Mouse (Mus musculus) kidney, adult 18-20 months (tissue): Measurements from ENCODE around the gene Pafah2.

Experiments used
- DNase-seq: peaks from one replicate; pipeline ENCODE4 v3.0.0; 2021

The Pafah2 gene

DNA sequence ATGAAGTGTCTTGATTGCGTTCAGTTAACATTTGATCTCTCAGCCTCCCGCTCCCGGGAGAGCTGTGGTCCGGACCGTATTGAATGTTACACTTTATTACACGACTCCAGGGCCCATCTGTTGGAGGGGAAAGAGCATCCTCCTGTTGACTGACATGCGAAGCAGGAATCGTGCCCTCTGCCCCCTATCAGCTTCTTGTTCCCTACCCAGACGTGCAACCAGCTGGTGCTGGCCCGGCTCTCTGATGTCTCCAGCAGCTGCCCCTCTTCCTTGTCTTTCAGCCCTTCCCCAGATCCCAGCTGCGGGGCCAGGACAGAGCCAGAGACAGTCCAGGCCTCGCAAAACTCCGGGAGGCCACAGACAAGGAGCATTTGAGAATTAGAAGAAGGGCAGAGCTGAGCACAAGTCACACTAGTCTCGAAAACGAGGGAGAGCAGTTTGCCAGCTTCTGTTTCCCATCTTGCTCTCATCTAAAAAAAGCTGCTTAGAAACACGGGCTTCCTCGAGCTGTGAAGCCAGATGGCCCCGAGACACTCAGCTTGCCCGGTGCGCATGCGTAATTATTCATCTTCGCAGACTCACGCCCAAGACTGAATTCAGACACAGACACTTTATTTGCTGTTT is 34.4 kb downstream of the Pafah2 start:
- no peak for DNase-seq

DNA sequence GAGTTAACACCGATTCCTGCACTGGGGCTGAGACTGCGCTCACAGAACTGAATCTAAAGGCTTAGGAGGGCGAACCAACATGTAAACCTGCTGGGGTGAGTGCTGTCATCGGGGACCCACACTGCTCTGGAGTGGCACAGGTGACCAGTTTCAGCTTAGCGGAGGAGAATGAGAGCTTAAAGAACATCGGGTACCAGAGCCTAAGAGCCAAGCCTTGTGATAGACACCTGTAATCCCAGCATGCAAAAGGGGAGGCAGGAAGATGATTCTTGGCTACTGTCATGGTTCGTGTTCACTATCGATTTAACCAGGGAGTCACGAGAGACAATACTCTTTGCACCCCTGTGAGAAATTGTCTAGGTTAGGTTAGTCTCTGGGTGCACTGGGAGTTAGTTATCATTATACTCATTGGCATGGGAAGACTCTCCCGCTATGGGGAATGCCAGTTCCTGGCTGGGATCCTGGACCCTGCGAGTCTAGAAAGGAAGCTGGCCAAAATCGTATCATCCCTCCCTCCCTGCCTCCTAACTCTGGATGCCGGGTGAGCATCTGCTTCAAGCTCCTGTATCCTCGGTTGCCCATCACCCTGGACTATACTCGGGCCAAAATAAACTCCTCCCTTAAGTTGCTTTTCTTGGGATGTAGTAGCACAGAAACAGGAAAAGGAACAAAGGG is 36.7 kb downstream of the Pafah2 start:
- DNase-seq, result no peak

DNA sequence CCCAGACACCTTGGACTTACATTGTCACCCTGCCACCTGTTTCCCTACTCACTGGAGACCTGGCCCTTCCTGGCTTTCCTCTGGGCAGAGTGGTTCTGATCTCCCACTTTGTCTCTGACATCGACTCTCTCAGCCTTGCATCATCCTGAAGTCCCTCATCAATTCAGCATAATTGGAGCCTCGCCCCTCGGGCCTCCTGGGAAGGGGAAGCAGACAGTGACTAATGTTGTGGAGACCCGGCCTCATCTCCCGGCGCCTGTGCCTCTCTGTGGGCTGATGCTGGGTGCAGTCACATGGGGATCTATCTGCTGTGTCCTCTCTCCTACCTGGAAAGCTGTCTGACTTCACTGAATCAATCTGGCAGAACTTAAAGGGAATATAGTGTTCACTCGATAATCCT is 40.1 kb downstream of the Pafah2 start:
- no peak for DNase-seq

DNA sequence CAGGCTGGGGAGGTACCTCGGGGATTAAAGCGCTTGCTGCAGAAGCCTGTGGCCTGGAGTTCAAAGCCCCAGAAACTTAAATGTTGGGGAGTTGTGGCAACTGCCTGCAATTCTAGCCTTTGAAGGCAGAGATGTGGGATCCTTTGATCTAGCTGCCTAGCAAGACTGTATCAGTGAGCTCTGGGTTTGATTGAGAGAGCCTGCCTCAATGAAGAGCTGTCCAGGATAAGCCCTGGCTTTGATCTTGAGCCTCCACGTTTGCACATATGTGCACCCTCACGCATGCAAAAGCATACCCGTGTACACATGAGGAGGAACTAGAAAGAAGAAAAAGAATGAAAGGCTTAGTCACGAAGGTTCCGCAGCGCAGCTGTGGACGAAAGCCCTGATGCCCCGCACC is 40.5 kb downstream of the Pafah2 start:
- DNase-seq, result no peak

DNA sequence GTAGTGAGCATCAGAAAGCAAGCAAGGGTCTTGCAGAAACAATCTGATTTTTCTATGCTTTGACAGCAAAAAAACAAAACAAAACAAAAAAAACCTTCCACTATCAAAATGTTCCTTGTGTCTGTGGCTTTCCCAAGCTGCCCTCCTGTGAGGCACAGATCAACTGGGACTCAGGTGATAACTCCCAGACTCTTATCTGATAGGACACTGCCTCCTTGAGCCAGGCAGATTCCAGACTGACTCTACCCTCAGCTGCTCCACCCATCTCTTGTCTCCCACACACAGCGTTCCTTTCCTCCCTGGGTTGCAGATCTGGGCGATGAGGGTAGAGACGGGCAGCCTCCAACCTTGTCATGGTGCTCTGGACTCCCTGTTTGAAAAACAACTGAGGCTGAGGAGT is 43.0 kb downstream of the Pafah2 start:
- no peak for DNase-seq

DNA sequence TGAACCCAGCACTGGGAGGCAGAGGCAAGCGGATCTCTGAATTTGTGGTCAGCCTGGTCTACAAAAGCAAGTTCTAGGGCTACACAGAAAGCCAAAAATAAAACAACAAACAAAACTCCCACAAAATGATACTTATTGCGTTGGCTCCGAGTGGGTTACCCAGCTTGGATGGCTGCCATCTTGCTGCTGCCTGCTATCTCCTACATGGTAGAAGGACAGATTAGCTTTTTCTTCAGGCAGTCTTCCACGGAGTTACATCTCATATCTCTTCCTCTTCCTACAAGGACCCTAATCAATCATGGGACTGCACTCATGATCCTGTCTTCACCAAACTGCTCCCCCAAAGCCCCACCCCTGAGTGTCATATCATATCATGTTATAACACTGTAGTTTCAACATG is 43.8 kb downstream of the Pafah2 start:
- no peak for DNase-seq

DNA sequence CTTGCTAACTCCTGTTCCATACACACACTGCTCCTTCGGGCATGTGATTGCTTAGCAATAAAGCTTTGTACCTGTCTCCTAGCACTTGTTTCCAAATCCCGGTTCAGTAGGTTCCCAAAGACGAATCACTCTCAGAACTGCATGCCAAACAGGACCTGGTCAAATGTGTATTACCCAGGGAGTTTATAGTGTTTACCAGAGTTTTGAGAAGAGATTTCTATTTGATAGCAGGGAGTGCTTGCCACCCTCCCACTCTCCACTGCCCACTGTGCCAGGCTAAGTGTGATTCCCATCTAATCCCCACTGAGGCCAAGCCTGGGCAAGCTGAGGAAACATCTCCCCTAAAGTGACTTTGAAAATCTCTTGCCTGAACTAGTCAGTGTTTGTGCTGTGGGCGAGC is 46.1 kb downstream of the Pafah2 start:
- no peak for DNase-seq

DNA sequence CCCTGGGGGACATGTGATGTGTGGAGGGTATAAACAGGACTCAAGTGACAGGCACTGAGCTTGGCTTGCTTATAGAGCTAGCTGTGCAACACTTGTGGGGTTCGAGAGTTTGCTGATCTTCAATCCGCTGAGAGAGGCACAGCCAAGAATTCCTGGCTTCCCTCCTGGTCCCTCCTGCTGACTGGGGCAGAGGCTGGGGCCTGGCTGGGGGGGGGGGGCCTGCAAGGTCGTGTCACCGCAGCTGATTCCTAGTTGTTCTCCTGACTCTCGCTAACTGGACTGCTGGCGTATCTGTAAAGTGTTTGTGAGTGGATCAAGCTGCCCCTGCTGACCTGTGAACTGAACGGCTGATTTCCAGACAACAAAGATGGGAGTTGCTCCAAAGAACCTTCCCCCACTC is 47.5 kb downstream of the Pafah2 start:
- no peak for DNase-seq

GRCm38 (mm10) chr4:134444949-134445348 is 48.8 kb downstream of the Pafah2 start:
- DNase-seq, result no peak

DNA sequence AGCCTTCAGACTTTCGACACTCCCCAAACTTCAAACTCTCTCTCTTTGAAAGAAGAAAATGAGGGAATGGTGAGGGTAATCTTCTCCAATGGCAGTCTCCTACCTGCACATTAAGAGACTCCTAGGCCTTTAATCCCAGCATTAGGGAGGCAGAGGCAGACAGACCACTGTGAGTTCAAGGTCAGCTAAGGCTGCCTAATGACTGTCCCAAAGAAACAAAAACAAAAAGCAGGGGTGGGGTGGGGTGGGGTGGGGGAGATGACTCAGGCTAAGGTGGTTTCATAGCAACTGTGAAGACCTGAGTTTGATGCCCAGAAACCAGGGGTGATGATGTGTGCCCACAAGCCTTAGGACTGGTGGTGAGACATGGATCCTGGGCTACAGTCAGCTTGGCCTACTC is 49.4 kb downstream of the Pafah2 start:
- DNase-seq, result no peak

DNA sequence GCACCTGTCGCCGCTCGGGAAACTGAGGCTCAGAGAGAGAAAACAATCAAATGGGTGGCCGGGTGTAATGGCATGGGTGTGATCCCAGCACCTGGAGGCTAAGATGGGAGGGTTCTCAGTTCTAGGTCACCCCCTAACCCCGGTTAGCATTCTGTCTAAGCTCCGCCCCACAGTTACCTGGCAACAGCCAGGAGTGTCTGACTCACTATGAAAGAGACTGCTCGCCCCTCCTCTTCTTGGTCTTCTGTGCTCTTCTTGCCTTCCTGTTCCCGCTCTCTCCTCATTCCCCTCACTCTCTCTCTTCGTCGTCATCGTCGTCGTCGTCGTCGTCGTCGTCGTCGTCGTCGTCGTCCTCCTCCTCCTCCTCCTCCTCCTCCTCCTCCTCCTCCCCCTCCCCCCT is 51.8 kb downstream of the Pafah2 start:
- DNase-seq, result no peak

DNA sequence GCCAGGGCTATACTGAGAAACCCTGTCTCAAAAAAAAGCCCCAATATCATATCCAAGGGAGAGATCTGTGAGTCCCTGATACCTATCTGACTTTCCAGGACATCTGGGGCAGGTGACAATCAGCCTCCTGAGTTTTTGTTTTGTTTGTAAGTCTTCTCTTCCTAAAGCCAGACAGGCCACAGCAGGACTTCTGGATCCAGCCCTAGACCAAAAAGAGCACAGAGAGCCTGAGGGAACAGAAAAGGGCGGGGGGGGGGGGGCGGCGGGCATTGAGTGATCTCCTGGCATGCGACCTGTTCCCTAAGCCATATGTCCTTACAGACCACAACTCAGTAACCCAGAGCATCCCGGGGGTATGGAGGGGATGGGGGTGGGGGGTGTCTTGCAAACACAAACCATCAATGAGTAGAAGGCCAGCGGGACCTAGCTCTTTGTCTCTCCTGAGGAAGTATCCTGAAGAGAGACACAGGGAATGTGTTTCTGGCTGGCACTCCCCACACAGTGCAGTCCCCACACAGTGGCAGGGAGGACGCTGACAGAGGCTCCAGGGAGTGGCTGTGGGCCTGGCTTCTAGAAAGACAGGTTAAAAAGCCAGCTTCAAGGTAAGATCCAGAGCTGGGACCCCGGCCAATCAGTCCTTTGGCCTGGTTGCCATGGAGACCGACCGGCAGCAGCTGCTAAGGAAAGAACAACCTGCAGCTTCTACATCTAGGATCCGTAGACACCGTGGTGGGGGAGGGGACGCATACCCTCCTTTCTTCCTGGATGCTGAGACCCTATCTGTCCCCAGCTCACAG is 53.7 kb downstream of the Pafah2 start:
- DNase-seq, result peak; percentile 19

- peak; percentile 60 for DNase-seq
Observed at GRCm38 (mm10) chr4:134450392-134451195, 54.5 kb downstream of the Pafah2 start.

DNA sequence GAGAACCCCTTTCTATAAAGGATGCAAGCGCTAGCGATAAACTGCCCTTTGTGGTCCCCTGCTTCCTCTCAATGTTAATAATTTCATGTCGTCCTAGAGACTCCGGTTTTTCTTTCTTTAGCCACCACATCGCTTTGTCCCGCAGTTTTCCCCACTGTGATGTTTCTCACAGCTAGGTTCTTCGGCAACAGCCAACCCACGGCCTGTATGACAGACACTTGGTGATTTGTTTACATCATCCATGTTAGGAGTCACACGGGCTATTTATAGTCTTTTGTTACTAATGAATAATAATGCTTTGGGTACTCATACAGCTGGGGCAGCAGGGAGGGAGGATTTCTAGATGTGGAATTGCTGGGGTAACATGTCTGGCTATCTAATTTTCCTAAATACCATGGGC is 55.4 kb downstream of the Pafah2 start:
- DNase-seq, result no peak

GRCm38 (mm10) chr4:134453619-134454400 is 57.7 kb downstream of the Pafah2 start:
- peak; percentile 52 for DNase-seq

- peak; percentile 67 for DNase-seq
Observed at GRCm38 (mm10) chr4:134455310-134455709, 59.2 kb downstream of the Pafah2 start.

- no peak for DNase-seq
Observed at GRCm38 (mm10) chr4:134457130-134457825, 61.2 kb downstream of the Pafah2 start.

GRCm38 (mm10) chr4:134458856-134459255 is 62.7 kb downstream of the Pafah2 start:
- DNase-seq, result no peak

DNA sequence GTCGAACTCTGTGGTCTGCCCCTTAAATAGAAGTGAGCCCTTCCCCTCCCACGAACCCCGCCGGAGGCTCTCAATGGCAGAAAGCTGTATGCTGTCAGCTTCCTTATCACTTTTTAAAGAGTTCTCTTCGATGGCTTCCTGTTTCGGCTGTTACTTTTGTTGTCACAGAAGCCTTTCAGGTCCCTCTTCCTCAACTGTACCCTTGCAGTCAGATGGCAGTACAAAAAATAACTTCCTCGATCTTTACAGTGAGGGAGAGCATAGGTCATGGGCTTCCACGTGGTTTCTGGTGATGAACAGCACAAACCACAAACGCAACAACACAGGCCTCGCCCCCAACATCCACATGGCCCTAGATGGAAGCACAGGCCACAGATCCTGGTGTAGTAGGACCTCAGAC is 64.2 kb downstream of the Pafah2 start:
- DNase-seq, result no peak

DNA sequence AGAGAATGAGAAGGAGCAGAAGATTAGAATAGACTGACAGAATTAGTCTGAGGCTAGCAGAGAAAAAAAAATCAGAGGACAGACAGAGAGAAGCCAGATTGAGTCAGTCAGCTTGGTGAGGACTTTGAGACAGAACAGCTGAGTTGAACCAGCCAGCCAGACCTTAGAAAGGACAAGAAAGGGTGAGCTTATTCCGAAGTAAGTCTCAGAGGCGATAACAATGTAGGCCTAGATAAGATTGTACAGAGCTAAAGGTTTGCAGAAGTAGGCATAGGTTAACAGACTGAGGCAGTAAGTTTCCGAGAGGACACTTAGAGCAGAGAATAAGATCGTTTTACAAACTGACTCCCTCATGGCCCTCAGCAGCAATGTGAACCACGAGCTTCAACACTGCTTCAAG is 65.1 kb downstream of the Pafah2 start:
- no peak for DNase-seq

- DNase-seq, result no peak
Observed at GRCm38 (mm10) chr4:134465789-134466188, 69.7 kb downstream of the Pafah2 start.
